Mouse (Mus musculus): ENCODE data around the gene AC124108.1.
"Not testable (repeated sequence)": the region's sequence is repeated elsewhere in the genome, so short reads cannot be mapped to it uniquely, and the experiment has no call there.

AC124108.1 gene

GRCm38 (mm10) chr1:132191093-132191785, at the start of gene AC124108.1, which contains the start of gene Lemd1:
Gene AC124108.1 (plus strand): TSS chr1:132191457.
Gene Lemd1 (plus strand): TSS chr1:132191431.
- DNase-seq: no peak

- DNase-seq: no peak
These were observed 49.5 kb upstream of the AC124108.1 start for GRCm38 (mm10) chr1:132141753-132142152.

- DNase-seq: no peak
These were observed 48.2 kb upstream of the AC124108.1 start for GRCm38 (mm10) chr1:132143079-132143478.

- DNase-seq: no peak
These were observed 47.5 kb upstream of the AC124108.1 start for GRCm38 (mm10) chr1:132143730-132144129.

- no peak for DNase-seq
These were observed 47.0 kb upstream of the AC124108.1 start for GRCm38 (mm10) chr1:132144223-132144622.

GRCm38 (mm10) chr1:132144837-132145236, 46.4 kb upstream of the AC124108.1 start:
- DNase-seq: no peak

GRCm38 (mm10) chr1:132145973-132146685, 45.1 kb upstream of the AC124108.1 start:
- DNase-seq: no peak

- DNase-seq: no peak
These were observed 41.8 kb upstream of the AC124108.1 start for GRCm38 (mm10) chr1:132149410-132149809.

- no peak for DNase-seq
These were observed 41.1 kb upstream of the AC124108.1 start for GRCm38 (mm10) chr1:132150171-132150570.

GRCm38 (mm10) chr1:132150817-132151601, 40.2 kb upstream of the AC124108.1 start:
- DNase-seq: no peak

- no peak for DNase-seq
These were observed 39.3 kb upstream of the AC124108.1 start for GRCm38 (mm10) chr1:132151908-132152307.

- no peak for DNase-seq
These were observed 38.1 kb upstream of the AC124108.1 start for GRCm38 (mm10) chr1:132153086-132153690.

- no peak for DNase-seq
These were observed 37.6 kb upstream of the AC124108.1 start for GRCm38 (mm10) chr1:132153691-132154090.

GRCm38 (mm10) chr1:132155737-132156136, 35.5 kb upstream of the AC124108.1 start:
- peak; percentile 83 for DNase-seq

- DNase-seq: peak; percentile 81
These were observed 34.1 kb upstream of the AC124108.1 start for GRCm38 (mm10) chr1:132157016-132157781.

GRCm38 (mm10) chr1:132157808-132158207, 33.4 kb upstream of the AC124108.1 start:
- no peak for DNase-seq

- DNase-seq: no peak
These were observed 32.5 kb upstream of the AC124108.1 start for GRCm38 (mm10) chr1:132158741-132159140.

GRCm38 (mm10) chr1:132159681-132160080, 31.6 kb upstream of the AC124108.1 start:
- no peak for DNase-seq

- no peak for DNase-seq
These were observed 29.9 kb upstream of the AC124108.1 start for GRCm38 (mm10) chr1:132161211-132161880.

GRCm38 (mm10) chr1:132162618-132163017, 28.6 kb upstream of the AC124108.1 start:
- DNase-seq: not testable (repeated sequence)

- no peak for DNase-seq
These were observed 26.3 kb upstream of the AC124108.1 start for GRCm38 (mm10) chr1:132164780-132165518.

Data from thymus, postnatal 14 days (tissue).